Comparison of ENCODE assay signal across 9 mouse cellular contexts in the genomic region with DNA sequence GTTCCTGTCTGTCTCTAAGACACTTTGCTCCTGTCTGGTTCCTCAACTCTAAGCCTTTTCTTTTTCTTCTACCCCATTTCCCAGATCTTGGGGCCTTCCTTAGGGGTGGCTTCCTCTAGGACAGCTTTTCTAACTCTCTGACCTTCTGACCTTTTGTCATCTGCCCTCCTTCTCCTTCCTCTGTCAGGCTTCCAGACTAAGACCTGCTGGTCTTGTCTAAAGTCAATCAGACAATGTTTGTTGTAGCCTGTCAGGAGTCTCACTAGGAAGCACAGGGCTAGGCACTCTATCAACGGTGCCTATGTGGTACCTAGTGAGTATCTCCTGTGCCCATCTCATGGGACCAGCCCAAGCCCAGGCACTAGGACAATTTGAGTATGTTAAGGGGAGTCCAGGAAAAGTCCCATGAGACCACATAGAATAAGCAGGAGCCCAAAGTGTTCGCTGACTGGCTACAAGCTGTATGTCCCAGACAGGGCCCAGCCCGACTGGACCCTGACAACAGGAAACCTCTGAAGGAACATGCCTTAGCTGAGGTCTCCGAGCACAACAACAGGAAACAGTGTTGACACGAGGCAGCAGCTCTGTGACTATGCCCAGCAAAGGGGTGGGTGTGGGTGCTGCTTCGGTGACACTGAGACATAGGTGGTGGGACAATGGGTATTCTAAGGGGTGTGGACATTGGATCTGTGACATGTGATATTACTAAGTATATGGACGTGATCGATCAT. TPM values are rescaled to one million over a fixed set of nuclear protein-coding genes. Genes with fewer than 3 reads are reported as not detected.
DNase-seq lines count a peak whose midpoint lies in the region; ATAC-seq and TF ChIP-seq lines count a peak whose summit lies in the region.
"Had no signal": no experiment of that assay in that cellular context is flagged by ENCODE, and none has a peak within 500 bp of the region (broad histone marks: within the 10 kb centered on the region; RNA-seq: fewer than 3 reads in every experiment).

No protein-coding gene starts in this region.

- H3K9me3 ChIP-seq in hindbrain, embryonic 10.5 days, result no peaks in the 10 kb centered on the region
- H3K9me3 ChIP-seq in hindbrain, postnatal 0 days (ENCODE audit: low read length), result no peaks in the 10 kb centered on the region
- H3K9me3 ChIP-seq in kidney, embryonic 14.5 days (ENCODE audit: control insufficient read depth, low read length), result no peaks in the 10 kb centered on the region
- no peaks in the 10 kb centered on the region for H3K9me3 ChIP-seq in forebrain, embryonic 12.5 days

- no peak for ATAC-seq in hindbrain, postnatal 0 days
- no peak for ATAC-seq in kidney, embryonic 14.5 days (ENCODE audit: low FRiP score, low TSS enrichment)
- ATAC-seq in megakaryocyte, adult 5-6 weeks (ENCODE audit: poor library complexity, severe bottlenecking), result peak; percentile 79
- ATAC-seq in erythroid progenitor cell, adult 5-6 weeks (replicated peaks; ENCODE audit: low FRiP score, poor library complexity, severe bottlenecking), result no peak
- no peak for ATAC-seq in forebrain, embryonic 12.5 days (ENCODE audit: low FRiP score)

- no peak overlapping the region for H3K4me3 ChIP-seq in hindbrain, embryonic 10.5 days
- no peak overlapping the region for H3K4me3 ChIP-seq in hindbrain, postnatal 0 days (ENCODE audit: low read length)
- no peak overlapping the region for H3K4me3 ChIP-seq in cortical plate, adult 2 months (ENCODE audit: insufficient read depth, low read length)
- no peak overlapping the region for H3K4me3 ChIP-seq in kidney, embryonic 14.5 days (ENCODE audit: low read length)
- no peak overlapping the region for H3K4me3 ChIP-seq in forebrain, embryonic 12.5 days (replicated peaks)

- no peaks in the 10 kb centered on the region for H3K27me3 ChIP-seq in hindbrain, embryonic 10.5 days (ENCODE audit: insufficient read depth, poor library complexity, severe bottlenecking)
- no peaks in the 10 kb centered on the region for H3K27me3 ChIP-seq in hindbrain, postnatal 0 days (ENCODE audit: insufficient read depth, low read length)
- no peaks in the 10 kb centered on the region for H3K27me3 ChIP-seq in kidney, embryonic 14.5 days (ENCODE audit: control insufficient read depth, insufficient read depth, low read length)
- H3K27me3 ChIP-seq in forebrain, embryonic 12.5 days, result no peaks in the 10 kb centered on the region

- H3K27ac ChIP-seq in hindbrain, embryonic 10.5 days, result peak overlapping the region; percentile 70; the same call in 1 of the 2 replicates
- no peak overlapping the region for H3K27ac ChIP-seq in hindbrain, postnatal 0 days
- H3K27ac ChIP-seq in cortical plate, adult 2 months (ENCODE audit: insufficient read depth, low read length), result peak overlapping the region; percentile 19; the same call in 1 of the 2 replicates
- peak overlapping the region; percentile 2; the same call in 1 of the 2 replicates for H3K27ac ChIP-seq in kidney, embryonic 14.5 days (ENCODE audit: low read depth, low read length)
- no peak overlapping the region for H3K27ac ChIP-seq in forebrain, embryonic 12.5 days

- H3K36me3 ChIP-seq in hindbrain, embryonic 10.5 days, result no peaks in the 10 kb centered on the region
- H3K36me3 ChIP-seq in hindbrain, postnatal 0 days (ENCODE audit: insufficient read depth, low read length), result no peaks in the 10 kb centered on the region
- H3K36me3 ChIP-seq in kidney, embryonic 14.5 days (ENCODE audit: control insufficient read depth, insufficient read depth, low read length), result no peaks in the 10 kb centered on the region
- H3K36me3 ChIP-seq in forebrain, embryonic 12.5 days (replicated peaks), result no peaks in the 10 kb centered on the region

- TF ChIP-seq CTCF in hindbrain, postnatal 0 days (IDR thresholded peaks at IDR 0.05; ENCODE audit: low read depth), result no peak
- no peak for TF ChIP-seq CTCF in cortical plate, adult 2 months (IDR thresholded peaks at IDR 0.05; ENCODE audit: extremely low read depth, insufficient read depth, low read length)

- DNase-seq in hindbrain, embryonic 10.5 days (ENCODE audit: low spot score), result no peak
- no peak for DNase-seq in hindbrain, postnatal 0 days (ENCODE audit: low spot score)
- no peak for DNase-seq in gastrocnemius, adult 8-10 months (ENCODE audit: low spot score in 2 of 2)
- DNase-seq: cerebellum, adult 8-10 months had no signal

- 83% methylated on average over 8 of the region's 8 CpGs for WGBS in hindbrain, embryonic 10.5 days
- WGBS in hindbrain, postnatal 0 days, result 82% methylated on average over 8 of the region's 8 CpGs
- WGBS in kidney, embryonic 14.5 days, result 81% methylated on average over 8 of the region's 8 CpGs
- 91% methylated on average over 8 of the region's 8 CpGs for WGBS in forebrain, embryonic 12.5 days

- no peak for TF ChIP-seq POLR2A in cortical plate, adult 2 months (IDR thresholded peaks at IDR 0.05; ENCODE audit: extremely low read depth, insufficient read depth, low read length)

- no peak overlapping the region for H3K9ac ChIP-seq in hindbrain, postnatal 0 days (replicated peaks; ENCODE audit: low read length)
- no peak overlapping the region for H3K9ac ChIP-seq in kidney, embryonic 14.5 days (ENCODE audit: low read depth, low read length)
- H3K9ac ChIP-seq in forebrain, embryonic 12.5 days, result no peak overlapping the region

- H3K4me2 ChIP-seq in hindbrain, postnatal 0 days (ENCODE audit: low read depth, low read length), result no peak overlapping the region
- H3K4me2 ChIP-seq in kidney, embryonic 14.5 days (replicated peaks; ENCODE audit: low read depth, low read length), result no peak overlapping the region
- no peak overlapping the region for H3K4me2 ChIP-seq in forebrain, embryonic 12.5 days

- H3K4me1 ChIP-seq in hindbrain, embryonic 10.5 days (replicated peaks), result peaks cover 48% of the 10 kb centered on the region
- H3K4me1 ChIP-seq in hindbrain, postnatal 0 days (ENCODE audit: insufficient read depth, low read length), result peaks cover 12% of the 10 kb centered on the region; the same call in 1 of the 2 replicates
- H3K4me1 ChIP-seq in cortical plate, adult 2 months (ENCODE audit: control insufficient read depth, insufficient read depth, low read length), result peaks cover 18% of the 10 kb centered on the region
- H3K4me1 ChIP-seq in kidney, embryonic 14.5 days (ENCODE audit: control insufficient read depth, insufficient read depth, low read length), result peaks cover 24% of the 10 kb centered on the region
- peaks cover 20% of the 10 kb centered on the region for H3K4me1 ChIP-seq in forebrain, embryonic 12.5 days

RNA-seq across cellular contexts. Expression of a gene that starts 44.5 kb away (rescaled TPM):
- polyA plus RNA-seq in hindbrain, embryonic 10.5 days (2016; fragmentation: Nextera tagmentation; extraction: Ambion mirVana), result 18.3 and 30.3 TPM in 2 replicates
- 54.4 and 55.8 TPM in 2 replicates for total RNA-seq in hindbrain, postnatal 0 days (2014; rRNA removed)
- 26.7 and 27.1 TPM in 2 replicates for polyA plus RNA-seq in hindbrain, postnatal 0 days (2015; fragmentation: Nextera tagmentation; extraction: Ambion mirVana)
- 223 and 236 TPM in 2 replicates for polyA plus RNA-seq in cortical plate, adult 2 months (2012; rRNA removed)
- 11.0 and 16.4 TPM in 2 replicates for polyA plus RNA-seq in kidney, embryonic 14.5 days (2014; fragmentation: Nextera tagmentation; extraction: Ambion mirVana)
- total RNA-seq in megakaryocyte, adult 5-6 weeks (2015), result 35.4 and 37.5 TPM in 2 replicates
- total RNA-seq in megakaryocyte, adult 5-6 weeks (2017), result 25.7 and 65.8 TPM in 2 replicates
- total RNA-seq in erythroid progenitor cell, adult 5-6 weeks (2015; ENCODE audit: low replicate concordance), result 15.9 and 17.2 TPM in 2 replicates
- 1.7 and 11.8 TPM in 2 replicates for total RNA-seq in erythroid progenitor cell, adult 5-6 weeks (2017; ENCODE audit: low replicate concordance)
- polyA plus RNA-seq in forebrain, embryonic 12.5 days (2016; fragmentation: Nextera tagmentation; extraction: Ambion mirVana), result 23.1 and 25.7 TPM in 2 replicates
- total RNA-seq in gastrocnemius, adult 8-10 months (2022), result 10 to 100 TPM; 15.2 to 22.9 (median 18.4) TPM

RNA-seq across cellular contexts. Expression of a gene that starts 55.3 kb away (rescaled TPM):
- 0.82 and 1.3 TPM in 2 replicates for polyA plus RNA-seq in hindbrain, embryonic 10.5 days (2016; fragmentation: Nextera tagmentation; extraction: Ambion mirVana)
- total RNA-seq in hindbrain, postnatal 0 days (2014; rRNA removed), result not detected in 2 replicates
- not detected in 2 replicates for polyA plus RNA-seq in hindbrain, postnatal 0 days (2015; fragmentation: Nextera tagmentation; extraction: Ambion mirVana)
- 0.56 and 0.59 TPM in 2 replicates for polyA plus RNA-seq in cortical plate, adult 2 months (2012; rRNA removed)
- polyA plus RNA-seq in kidney, embryonic 14.5 days (2014; fragmentation: Nextera tagmentation; extraction: Ambion mirVana), result 10.2 and 13.2 TPM in 2 replicates
- 10.2 TPM in 1 of 2 replicates, not detected in the other for total RNA-seq in megakaryocyte, adult 5-6 weeks (2015)
- 35.6 TPM in 1 of 2 replicates, not detected in the other for total RNA-seq in megakaryocyte, adult 5-6 weeks (2017)
- not detected in 2 replicates for total RNA-seq in erythroid progenitor cell, adult 5-6 weeks (2015; ENCODE audit: low replicate concordance)
- 4.2 TPM in 1 of 2 replicates, not detected in the other for total RNA-seq in erythroid progenitor cell, adult 5-6 weeks (2017; ENCODE audit: low replicate concordance)
- polyA plus RNA-seq in forebrain, embryonic 12.5 days (2016; fragmentation: Nextera tagmentation; extraction: Ambion mirVana), result not detected in 2 replicates
- total RNA-seq in gastrocnemius, adult 8-10 months (2022), result 1 to 10 TPM in 2 of 4 experiments, not detected in 2; 3.8 to 4.1 TPM

Comparison
In these comparisons a context has a peak if more than half of its experiments do, and no peak if none do; other contexts are left out.
1. H3K27ac ChIP-seq: peak in hindbrain, embryonic 10.5 days (single experiment), cortical plate, adult 2 months (single experiment) and kidney, embryonic 14.5 days (single experiment); none in hindbrain, postnatal 0 days (single experiment) and forebrain, embryonic 12.5 days (single experiment).